Comparison of ENCODE assay signal across 10 mouse cellular contexts in the genomic region with DNA sequence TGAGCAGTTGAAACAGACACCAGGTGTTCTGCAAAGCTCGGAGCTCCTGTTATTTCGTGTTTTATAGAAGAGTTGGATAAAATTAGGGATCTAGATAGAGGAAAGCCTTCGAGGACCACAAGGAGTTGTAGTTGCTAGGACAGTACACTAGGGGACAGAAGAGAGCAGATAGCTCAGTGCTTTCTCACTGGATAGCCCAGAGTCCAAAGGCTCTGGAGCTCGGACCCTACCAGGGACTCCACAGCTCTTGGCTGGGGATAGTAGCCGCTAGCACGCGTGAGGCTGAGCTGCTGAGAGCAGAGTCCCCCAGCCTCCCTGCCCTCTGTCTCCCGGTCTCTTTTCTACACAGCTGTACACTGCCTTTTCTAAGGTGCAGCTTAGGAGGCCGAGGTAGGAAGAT. TPM values are rescaled to one million over a fixed set of nuclear protein-coding genes. Genes with fewer than 3 reads are reported as not detected.
DNase-seq lines count a peak whose midpoint lies in the region; ATAC-seq and TF ChIP-seq lines count a peak whose summit lies in the region.
"Had no signal": no experiment of that assay in that cellular context is flagged by ENCODE, and none has a peak within 500 bp of the region (broad histone marks: within the 10 kb centered on the region; RNA-seq: fewer than 3 reads in every experiment).

No protein-coding gene starts in this region.

- H3K4me3 ChIP-seq in intestine, postnatal 0 days (ENCODE audit: low read depth, low read length) = no peak overlapping the region
- H3K4me3 ChIP-seq in intestine, embryonic 16.5 days (ENCODE audit: low read length) = no peak overlapping the region
- no peak overlapping the region for H3K4me3 ChIP-seq in liver, embryonic 14.5 days (ENCODE audit: insufficient read depth in 1 of 2, low read depth in 2 of 2, low read length in 2 of 2)
- H3K4me3 ChIP-seq: embryonic facial prominence, embryonic 15.5 days; limb, embryonic 15.5 days had no signal

- peak; percentile 69 for DNase-seq in NIH3T3 (ENCODE audit: low read depth)
- DNase-seq in cerebellum, adult 9-11 months = peak; percentile 46
- DNase-seq in kidney, adult 18-20 months = peak; percentile 19
- DNase-seq in liver, embryonic 14.5 days (ENCODE audit: low read depth in 3 of 3, low spot score in 3 of 3) = peak in 1 of 3 experiments; percentile 13
- peak; percentile 31 for DNase-seq in retina, postnatal 7 days (ENCODE audit: low read depth, low spot score)
- no peak for DNase-seq in ovary, adult 18-20 months (ENCODE audit: low spot score)

- H3K4me2 ChIP-seq in intestine, postnatal 0 days (replicated peaks; ENCODE audit: low read depth) = no peak overlapping the region
- H3K4me2 ChIP-seq in intestine, embryonic 16.5 days (ENCODE audit: low read depth, low read length) = no peak overlapping the region
- H3K4me2 ChIP-seq in liver, embryonic 14.5 days (ENCODE audit: low read depth) = no peak overlapping the region
- H3K4me2 ChIP-seq: embryonic facial prominence, embryonic 15.5 days; limb, embryonic 15.5 days had no signal

- ATAC-seq in intestine, postnatal 0 days = no peak
- no peak for ATAC-seq in intestine, embryonic 16.5 days
- ATAC-seq in liver, embryonic 14.5 days (ENCODE audit: insufficient read depth) = 0 out of 2 replicates have a peak, but pooled peaks have one; percentile 26

- 28% methylated on average over 9 of the region's 9 CpGs for WGBS in intestine, postnatal 0 days
- 27% methylated on average over 9 of the region's 9 CpGs for WGBS in intestine, embryonic 16.5 days
- WGBS in liver, embryonic 14.5 days (ENCODE audit: insufficient replicate concordance) = 41% methylated on average over 9 of the region's 9 CpGs

- H3K27ac ChIP-seq in intestine, postnatal 0 days (ENCODE audit: low read depth, low read length) = no peak overlapping the region
- no peak overlapping the region for H3K27ac ChIP-seq in intestine, embryonic 16.5 days (ENCODE audit: low read length)
- no peak overlapping the region for H3K27ac ChIP-seq in liver, embryonic 14.5 days
- H3K27ac ChIP-seq: embryonic facial prominence, embryonic 15.5 days; limb, embryonic 15.5 days had no signal

- no peaks in the 10 kb centered on the region for H3K4me1 ChIP-seq in intestine, postnatal 0 days (replicated peaks; ENCODE audit: control insufficient read depth, insufficient read depth, low read length)
- no peaks in the 10 kb centered on the region; the same call in 1 of the 2 replicates for H3K4me1 ChIP-seq in intestine, embryonic 16.5 days (ENCODE audit: control insufficient read depth, insufficient read depth, low read length)
- no peaks in the 10 kb centered on the region for H3K4me1 ChIP-seq in liver, embryonic 14.5 days (replicated peaks; ENCODE audit: control insufficient read depth in 2 of 2, insufficient read depth in 2 of 2, low read length in 1 of 2)
- H3K4me1 ChIP-seq: embryonic facial prominence, embryonic 15.5 days; limb, embryonic 15.5 days had no signal

- no peaks in the 10 kb centered on the region for H3K36me3 ChIP-seq in intestine, postnatal 0 days (ENCODE audit: control insufficient read depth, insufficient read depth)
- no peaks in the 10 kb centered on the region for H3K36me3 ChIP-seq in intestine, embryonic 16.5 days (ENCODE audit: control insufficient read depth, insufficient read depth, low read length)
- H3K36me3 ChIP-seq in liver, embryonic 14.5 days (replicated peaks; ENCODE audit: control insufficient read depth, insufficient read depth, low read depth) = no peaks in the 10 kb centered on the region
- H3K36me3 ChIP-seq: embryonic facial prominence, embryonic 15.5 days; limb, embryonic 15.5 days had no signal

- peak; percentile 88 for TF ChIP-seq CTCF in intestine, postnatal 0 days (IDR thresholded peaks at IDR 0.05; ENCODE audit: low read depth)
- TF ChIP-seq CTCF in liver, embryonic 14.5 days (IDR thresholded peaks at IDR 0.05; ENCODE audit: low read depth) = peak; percentile 88

- no peaks in the 10 kb centered on the region for H3K9me3 ChIP-seq in intestine, postnatal 0 days (ENCODE audit: control insufficient read depth)
- H3K9me3 ChIP-seq in intestine, embryonic 16.5 days (ENCODE audit: control insufficient read depth, low read length) = no peaks in the 10 kb centered on the region
- no peaks in the 10 kb centered on the region for H3K9me3 ChIP-seq in liver, embryonic 14.5 days (ENCODE audit: control insufficient read depth, low read length)
- H3K9me3 ChIP-seq: embryonic facial prominence, embryonic 15.5 days; limb, embryonic 15.5 days had no signal

- H3K9ac ChIP-seq in intestine, postnatal 0 days (ENCODE audit: low read depth, low read length) = no peak overlapping the region
- H3K9ac ChIP-seq in intestine, embryonic 16.5 days (ENCODE audit: low read depth, low read length) = no peak overlapping the region
- H3K9ac ChIP-seq in liver, embryonic 14.5 days (replicated peaks) = no peak overlapping the region
- H3K9ac ChIP-seq: embryonic facial prominence, embryonic 15.5 days; limb, embryonic 15.5 days had no signal

- TF ChIP-seq EP300 in liver, embryonic 14.5 days (IDR thresholded peaks at IDR 0.05; ENCODE audit: low read depth) = no peak

- no peaks in the 10 kb centered on the region for H3K27me3 ChIP-seq in intestine, postnatal 0 days (replicated peaks; ENCODE audit: control insufficient read depth, insufficient read depth, low read length)
- H3K27me3 ChIP-seq in intestine, embryonic 16.5 days (replicated peaks; ENCODE audit: control insufficient read depth, insufficient read depth, low read length) = no peaks in the 10 kb centered on the region
- H3K27me3 ChIP-seq in liver, embryonic 14.5 days (ENCODE audit: control insufficient read depth, insufficient read depth, low read length) = no peaks in the 10 kb centered on the region
- H3K27me3 ChIP-seq: embryonic facial prominence, embryonic 15.5 days; limb, embryonic 15.5 days had no signal

RNA-seq across cellular contexts. Expression of a gene that starts 41.2 kb away (rescaled TPM):
- 209 TPM in 2 replicates for polyA plus RNA-seq in intestine, postnatal 0 days (2015; fragmentation: Nextera tagmentation; extraction: Ambion mirVana)
- 185 and 199 TPM in 2 replicates for polyA plus RNA-seq in intestine, embryonic 16.5 days (2015; fragmentation: Nextera tagmentation; extraction: Ambion mirVana)
- 93.7 and 238 TPM in 2 replicates for polyA plus RNA-seq in liver, embryonic 14.5 days (2012; rRNA removed)
- polyA plus RNA-seq in liver, embryonic 14.5 days (2014; fragmentation: Nextera tagmentation; extraction: Ambion mirVana) = 622 and 681 TPM in 2 replicates
